Mouse (Mus musculus): Measurements from ENCODE around the gene Zswim7.
"Not testable (repeated sequence)": the region's sequence is repeated elsewhere in the genome, so short reads cannot be mapped to it uniquely, and the experiment has no call there.

Zswim7 gene

DNA sequence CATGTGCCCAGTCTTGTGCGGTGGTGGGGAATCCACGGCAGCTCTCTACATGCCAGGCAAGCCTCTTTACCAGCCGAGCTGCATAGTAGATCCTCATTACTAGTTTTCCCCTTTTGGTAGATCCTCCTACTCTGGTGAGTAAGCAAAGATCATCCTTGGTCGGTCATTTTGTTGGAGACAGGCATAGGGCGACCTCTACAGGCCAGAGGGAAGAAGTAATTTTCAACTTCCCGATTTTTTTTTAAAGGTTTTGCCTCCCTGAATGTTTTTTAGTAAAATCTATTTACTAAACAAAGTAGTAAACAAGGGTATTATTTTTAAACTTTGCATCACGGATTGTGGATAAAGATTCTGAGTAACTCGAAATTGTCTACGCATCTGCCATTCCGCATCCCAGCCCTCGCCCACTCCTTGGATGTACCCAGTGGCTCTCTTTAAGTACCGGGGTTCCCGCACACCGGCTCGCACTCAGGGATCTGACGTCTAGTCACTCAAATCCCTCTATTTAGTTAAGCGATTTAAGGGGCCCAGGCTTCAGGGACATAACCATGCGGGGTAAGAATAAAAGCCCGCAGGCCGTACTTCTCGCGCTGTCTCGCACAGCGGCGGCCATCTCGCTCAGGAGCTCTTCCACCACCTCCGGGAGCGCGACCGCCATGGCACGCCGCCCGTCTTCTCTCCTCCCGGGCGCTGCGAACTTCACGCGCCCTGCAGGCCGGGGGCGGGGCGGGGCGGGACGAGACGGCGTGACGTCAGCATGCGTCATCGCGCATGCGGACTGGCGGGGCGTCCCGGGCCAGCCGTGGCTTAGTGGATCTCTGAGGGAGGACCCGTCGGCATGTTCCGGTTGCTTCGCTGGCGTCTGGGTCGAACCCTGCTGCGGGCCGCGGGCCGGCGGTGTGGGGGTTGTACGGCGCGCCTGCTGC lies at the start of gene Zswim7, which contains the start of gene Ttc19:
Zswim7 (minus strand) TSS at position 701 of the 926 bp plus-strand sequence.
Ttc19 (plus strand) TSS at position 799 of the 926 bp plus-strand sequence.
- peak; percentile 92 for DNase-seq (ENCODE audit: low read depth, low spot score)

DNA sequence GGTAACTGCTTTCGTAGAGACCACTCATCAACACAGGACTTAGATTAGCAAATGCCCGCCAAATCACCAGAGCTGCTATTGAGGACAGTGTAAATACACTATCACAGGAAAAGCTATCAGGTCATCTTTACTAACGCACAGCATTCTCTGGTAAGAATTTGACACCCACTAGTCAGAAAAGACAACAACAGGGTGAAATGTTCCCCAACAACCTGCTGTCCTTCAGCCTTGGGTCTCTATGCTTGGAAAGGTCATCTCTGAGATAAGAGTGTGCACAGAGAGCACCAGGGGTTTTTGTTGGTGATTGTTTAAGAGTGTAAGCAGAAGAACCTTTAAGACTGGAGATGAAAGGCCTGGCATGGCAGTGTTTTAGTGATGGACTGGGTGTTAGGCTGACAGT lies 42.5 kb upstream of the Zswim7 start:
- no peak for DNase-seq (ENCODE audit: low read depth, low spot score)

DNA sequence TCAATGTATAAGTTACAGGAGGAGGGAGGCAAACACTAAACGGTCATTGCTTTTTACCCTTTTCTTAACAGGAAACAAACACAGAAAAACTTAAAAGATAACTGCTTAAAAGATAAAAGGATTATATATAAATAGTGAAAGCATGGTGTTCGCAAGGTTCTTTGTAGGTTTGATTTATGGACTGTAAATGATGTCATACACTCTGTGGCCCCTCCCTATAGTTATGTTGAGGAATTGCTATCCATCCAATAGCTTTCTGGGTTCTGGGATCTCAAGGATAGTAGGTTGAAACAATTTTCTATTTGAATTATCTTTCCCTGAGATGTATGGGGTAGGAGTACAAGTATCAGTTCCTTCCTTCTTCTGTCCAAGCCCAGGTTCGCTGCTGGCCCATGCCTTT lies 38.9 kb upstream of the Zswim7 start:
- DNase-seq (ENCODE audit: low read depth, low spot score), result no peak

DNA sequence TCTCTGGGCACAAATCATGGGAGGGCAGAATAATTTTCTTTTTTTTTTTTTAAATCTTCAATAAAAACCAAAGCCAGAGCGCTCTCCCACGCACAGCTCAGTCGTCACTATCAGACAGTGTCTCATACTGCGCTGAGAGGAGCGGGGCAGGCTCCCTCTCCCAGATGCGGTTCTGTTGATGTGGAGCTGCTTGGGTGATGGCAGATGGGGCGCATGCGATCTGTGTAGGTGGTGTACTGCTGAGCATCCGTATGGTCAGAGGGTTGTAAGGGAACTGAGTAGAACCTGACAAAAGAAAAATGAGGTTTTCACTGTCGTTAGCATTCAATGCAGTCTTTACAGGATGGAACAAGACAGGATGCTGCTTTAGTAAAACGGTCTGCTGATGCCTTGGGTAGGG lies 36.6 kb upstream of the Zswim7 start:
- DNase-seq (ENCODE audit: low read depth, low spot score), result no peak

DNA sequence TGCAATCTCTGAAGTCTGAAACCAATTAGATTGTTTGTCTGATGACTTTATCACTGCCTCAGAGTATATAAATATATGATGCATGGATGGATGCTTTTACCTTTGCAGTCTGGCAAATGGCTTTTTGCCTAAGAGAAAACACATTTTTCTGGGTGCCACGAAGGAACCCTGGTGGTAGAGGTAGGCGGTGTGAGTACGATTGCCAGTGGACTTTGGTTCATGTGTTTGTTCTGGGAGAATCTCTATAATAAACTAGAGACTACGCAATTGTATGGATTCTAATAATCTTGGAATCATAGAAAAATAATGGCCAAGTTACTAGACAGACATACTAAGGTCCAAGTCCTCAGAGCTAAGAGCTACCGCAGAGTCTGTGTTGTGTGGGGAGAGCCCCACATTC lies 33.8 kb upstream of the Zswim7 start:
- DNase-seq (ENCODE audit: low read depth, low spot score), result no peak

DNA sequence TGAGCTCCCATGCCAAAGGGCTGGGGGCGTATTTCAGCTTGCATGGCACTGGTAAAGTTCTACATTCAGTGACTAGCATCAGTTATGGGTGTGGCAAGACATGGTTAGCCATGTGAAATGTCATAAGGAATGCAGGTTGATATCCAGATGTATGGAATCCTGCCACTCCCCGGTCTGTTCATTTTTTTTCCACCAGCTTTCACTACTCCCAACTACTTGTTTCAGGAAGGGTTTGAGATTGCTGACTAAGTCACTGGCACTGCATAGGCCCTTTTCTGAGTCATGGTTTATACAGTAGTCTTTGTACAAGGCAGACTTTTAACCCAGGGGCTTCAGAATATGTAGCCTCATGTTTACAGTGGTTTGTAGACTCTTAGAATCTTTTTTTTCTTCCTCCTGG lies 28.1 kb upstream of the Zswim7 start:
- DNase-seq (ENCODE audit: low read depth, low spot score), result no peak

DNA sequence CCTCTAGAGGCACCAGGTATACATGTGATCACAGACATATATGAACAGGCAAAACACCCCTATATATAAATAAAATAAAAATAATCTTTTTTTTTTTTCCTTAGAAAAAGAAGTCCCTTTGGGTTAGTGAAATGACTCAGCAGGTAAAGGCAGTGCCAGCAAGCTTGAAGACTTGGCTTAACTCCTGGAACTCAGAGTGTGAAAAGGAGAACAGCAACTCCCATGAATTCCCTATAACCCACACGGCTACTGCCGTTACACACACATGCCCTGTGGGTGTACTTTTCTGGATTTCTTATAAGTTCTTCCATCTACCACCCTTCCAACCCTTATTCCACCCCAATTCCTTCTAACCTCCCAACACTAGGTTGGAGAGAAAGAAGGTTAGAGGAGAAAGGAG lies 24.7 kb upstream of the Zswim7 start:
- peak; percentile 42 for DNase-seq (ENCODE audit: low read depth, low spot score)

DNA sequence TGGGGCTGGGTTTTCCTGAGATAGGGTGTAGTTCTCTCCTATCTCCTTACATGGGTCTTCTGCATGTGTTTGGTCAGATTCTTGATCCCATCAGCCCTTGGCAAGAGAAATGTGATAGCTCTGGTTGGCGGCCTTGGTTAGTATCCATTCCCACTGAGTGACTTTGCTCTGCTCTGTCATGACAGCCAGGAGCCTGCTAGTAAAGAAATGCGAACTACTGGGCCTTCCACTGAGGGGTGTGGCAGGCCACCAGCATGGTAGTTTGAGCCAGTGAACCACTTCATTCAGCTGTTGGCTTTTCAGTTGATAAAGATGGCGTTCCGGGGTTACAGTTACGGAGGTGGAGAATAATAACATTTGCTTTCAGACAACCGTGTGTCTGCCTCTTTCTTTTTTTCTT lies 17.7 kb upstream of the Zswim7 start:
- peak; percentile 25 for DNase-seq (ENCODE audit: low read depth, low spot score)

DNA sequence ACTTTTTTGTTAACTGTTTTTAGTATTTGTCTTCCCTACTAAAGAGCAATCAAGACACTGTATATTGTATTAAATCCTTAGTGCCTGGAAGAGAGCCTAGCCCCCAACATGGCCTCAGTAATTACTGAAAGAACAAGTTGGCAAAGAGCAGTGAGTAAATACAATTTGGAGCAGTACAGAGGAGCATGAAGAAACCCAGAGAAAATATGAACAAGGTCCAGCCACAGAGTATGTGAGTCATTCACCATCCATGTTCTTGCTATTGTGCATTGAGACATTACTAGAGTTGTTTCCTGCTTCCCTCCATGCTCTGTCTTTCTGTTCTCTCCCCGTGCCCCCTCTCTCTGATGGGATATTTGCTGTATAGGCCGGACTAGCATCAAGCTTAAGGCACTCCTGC lies 12.9 kb upstream of the Zswim7 start:
- no peak for DNase-seq (ENCODE audit: low read depth, low spot score)

DNA sequence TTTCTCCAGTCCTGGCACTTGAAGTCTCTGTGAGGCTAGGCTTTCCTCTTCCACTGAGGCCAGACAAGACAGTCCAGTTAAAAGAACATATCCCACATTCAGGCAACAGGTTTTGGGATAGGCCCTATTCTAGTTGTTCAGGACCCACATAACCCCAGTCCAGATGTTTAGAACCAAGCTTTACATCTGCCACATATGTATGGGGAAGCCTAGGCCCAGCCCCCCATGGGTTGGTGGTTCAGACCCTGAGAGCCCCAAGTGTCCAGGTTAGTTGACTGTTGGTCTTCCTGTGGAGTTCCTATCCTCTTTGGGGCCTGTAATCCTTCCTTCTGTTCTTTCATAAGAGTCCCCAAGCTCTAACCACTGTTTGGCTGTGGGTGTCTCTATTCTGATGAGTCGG lies 6.5 kb upstream of the Zswim7 start:
- no peak for DNase-seq (ENCODE audit: low read depth, low spot score)

DNA sequence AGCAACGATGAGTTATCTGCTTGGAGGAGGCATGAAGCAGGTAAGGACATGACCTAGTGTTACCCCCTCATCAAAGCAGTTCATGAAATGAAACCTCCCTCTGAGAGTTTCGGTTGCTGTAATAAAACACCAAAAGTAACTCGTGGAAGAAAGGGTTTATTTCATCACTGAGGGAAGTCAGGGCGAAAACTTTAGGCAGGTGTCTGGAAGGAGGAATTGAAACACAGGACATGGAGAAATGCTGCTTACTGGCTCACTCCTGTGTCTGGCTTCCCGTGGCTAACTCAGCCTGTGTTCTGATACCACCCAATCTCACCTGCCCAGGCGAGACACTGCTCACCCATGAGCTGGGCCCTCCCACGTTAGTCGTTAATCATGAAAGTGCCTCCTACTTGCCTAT lies 3.8 kb upstream of the Zswim7 start:
- DNase-seq (ENCODE audit: low read depth, low spot score), result no peak

DNA sequence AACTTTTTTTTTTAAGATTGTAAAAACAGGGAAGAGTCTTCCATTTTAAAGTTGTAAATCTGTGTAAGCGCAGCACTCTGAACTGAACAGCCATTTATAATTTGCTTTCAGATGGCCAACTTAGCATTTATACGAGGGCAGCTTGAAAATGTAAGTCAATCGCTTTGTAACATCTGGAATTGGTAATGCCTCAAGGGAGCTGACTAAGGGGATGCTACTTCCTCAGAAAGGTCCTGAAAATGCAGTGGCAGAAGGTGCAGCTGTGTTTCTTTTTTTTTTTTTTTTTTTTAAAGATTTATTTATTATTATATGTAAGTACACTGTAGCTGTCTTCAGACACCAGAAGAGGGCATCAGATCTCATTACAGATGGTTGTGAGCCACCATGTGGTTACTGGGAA lies 2.8 kb upstream of the Zswim7 start:
- DNase-seq (ENCODE audit: low read depth, low spot score), result not testable (repeated sequence)

DNA sequence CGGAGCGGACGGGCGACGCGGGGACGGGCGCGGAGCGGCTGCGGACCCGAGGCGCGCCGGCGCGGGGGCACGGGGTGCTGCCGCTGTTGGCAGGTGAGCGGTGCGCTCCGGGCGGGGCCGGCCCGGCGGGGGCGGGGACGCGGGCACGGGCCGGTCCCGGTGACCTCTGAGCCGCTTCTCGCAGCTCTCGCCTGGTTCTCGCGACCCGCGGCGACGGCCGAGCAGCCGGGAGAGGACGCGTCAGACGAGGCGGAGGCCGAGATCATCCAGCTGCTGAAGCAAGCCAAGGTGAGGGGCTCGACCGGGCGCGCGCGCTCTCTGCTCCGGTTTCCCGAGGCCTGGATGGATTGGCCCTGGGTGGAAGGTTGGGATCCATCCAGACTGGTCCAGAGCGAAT lies 424 bp upstream of the Zswim7 start:
- peak; percentile 73 for DNase-seq (ENCODE audit: low read depth, low spot score)

DNA sequence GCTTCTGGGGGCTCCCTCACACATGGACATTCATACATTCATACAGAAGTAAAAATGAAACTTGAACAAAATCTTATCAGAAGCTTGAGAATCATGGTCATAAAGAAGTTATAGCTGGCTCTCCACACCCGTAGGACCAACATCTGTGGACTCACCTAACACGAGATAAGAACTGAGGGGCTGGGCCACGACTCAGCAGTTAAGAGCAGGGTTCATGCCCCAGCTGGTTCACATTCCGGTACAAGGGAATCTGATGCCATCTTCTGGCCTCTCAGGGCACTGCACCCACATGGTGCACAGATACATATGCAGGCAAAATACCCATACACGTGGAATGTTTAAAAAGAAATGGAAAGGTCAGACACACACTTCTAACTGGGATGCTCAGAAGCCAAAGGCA lies 3.1 kb downstream of the Zswim7 start:
- peak; percentile 18 for DNase-seq (ENCODE audit: low read depth, low spot score)

DNA sequence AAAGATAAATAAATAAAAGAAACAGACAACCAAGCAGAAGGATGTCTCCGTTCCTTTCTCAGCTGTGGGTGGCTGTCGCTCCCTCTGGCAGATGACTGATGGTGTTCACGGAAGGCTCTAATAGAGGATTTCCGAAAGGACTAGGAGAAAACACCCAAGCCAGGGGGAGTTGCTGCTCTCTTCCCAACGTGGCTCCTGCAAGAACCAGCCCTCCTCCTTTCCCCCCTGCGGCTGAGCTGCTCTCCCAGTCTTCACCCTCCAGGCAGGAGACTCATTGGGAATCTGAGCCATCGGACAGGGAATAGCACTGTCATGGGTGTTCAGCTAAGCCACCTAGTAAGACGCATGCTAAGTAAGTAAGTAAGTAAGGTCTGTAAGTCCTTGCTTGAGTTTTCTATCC lies 4.1 kb downstream of the Zswim7 start:
- DNase-seq (ENCODE audit: low read depth, low spot score), result no peak

DNA sequence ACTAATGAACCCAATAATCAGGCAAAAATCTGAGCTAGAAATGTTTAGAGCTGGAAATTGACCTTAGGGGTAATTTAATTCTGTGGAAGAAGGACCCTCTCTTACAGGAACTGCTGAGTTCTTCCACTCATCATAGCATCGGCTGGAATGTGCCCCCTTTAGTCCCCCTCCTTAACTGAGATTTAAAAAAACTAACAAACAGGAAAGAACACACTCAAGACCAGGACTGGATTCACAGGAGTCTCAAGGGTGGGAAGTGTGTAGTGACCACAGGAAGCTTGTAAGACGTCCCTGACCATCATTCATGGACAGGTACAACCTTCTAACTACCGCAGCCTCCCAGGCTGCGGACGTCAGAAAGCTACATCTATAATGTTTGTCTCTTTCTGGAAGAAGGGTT lies 10.3 kb downstream of the Zswim7 start:
- DNase-seq (ENCODE audit: low read depth, low spot score), result no peak

DNA sequence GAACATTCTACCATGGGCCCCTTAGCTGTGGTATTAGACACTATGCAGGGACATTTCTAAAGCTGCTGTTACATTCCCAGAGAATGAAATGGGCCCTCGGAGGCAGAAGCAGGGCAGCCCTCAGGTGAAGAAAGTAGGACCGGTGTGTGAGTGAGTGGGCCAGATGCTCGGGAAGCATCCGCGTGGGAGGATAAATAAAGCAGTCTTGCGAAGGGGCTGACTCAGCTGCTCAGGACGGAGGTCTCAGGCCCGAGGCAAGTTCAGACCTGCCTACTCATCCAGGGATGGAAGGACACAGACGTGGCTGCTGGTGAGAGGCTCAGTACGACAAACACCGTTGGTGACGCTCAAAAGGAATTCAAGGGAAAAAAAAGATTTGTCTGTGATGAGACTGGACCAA lies 12.1 kb downstream of the Zswim7 start:
- no peak for DNase-seq (ENCODE audit: low read depth, low spot score)

DNA sequence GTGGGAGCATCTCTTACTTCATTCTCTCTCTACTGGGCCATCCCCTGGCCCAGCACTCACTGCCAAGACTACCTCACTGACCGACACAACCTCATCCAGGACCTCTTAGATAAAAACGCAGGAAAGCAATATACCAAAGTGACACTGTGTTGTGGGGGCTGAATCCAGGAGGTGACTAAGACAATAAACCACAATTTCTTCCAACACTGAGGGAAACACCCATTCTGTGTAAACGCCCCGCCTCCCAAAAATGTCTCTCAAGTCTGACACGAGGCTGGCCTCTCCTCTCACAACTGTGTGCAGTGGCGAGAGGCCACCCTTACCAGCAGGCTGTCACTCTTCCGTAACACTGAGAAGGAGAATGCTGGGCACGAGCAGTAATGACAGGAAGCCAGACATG lies 12.8 kb downstream of the Zswim7 start:
- DNase-seq (ENCODE audit: low read depth, low spot score), result no peak

DNA sequence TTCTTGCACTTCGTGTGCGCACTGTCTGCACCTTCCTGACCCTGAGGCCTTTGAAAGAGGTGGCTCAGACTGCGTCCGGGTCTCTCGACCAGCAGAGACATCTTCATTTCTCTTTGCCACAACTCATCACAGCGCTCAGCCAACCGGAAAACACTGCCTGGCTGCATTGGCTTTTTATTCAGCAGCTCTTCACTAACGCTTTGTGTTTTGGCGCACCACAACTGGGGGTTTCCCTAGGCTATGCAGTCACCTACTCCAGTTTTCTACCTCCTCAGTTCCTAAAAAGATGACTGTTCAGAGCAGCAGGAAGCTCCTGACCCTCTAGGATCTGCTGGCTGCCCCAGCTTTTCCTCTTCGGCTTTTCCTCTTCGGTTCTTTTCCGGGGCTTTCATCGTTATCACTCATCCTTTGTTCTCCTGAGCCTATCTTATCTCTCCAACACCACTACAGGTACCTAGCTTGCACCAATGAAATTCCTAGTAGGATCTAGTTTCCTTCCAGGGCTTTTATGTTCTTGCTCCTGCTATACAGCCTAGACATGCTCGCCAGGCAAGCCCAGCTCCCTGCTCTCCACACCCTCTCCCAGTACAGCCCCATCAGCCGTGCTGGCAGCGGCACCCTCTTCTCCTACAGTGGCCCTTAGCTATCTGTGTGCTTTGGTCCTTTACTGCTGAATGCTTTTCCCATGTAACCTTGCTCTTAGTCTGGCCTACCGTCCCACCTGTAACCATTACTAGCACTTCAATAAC lies 14.5 kb downstream of the Zswim7 start:
- no peak for DNase-seq (ENCODE audit: low read depth, low spot score)

DNA sequence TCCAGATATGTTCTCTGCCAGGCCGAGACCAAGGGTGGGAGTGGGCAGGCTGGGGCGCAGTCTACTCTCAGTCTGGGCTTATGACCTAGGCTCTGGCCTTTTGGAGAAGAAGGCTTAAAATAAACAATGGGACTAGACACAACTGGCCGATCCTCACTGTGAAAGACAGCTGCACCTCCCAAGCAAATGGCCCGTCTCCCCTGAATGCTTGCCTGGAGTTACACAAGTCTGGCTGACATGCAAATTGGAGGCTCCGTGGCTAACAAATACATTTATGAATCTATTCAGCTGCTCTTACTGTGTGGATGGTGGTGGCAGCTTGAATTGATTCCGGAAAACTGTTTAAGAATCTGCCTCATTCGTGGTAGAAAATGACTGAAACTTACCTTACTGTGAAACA lies 15.5 kb downstream of the Zswim7 start:
- no peak for DNase-seq (ENCODE audit: low read depth, low spot score)

DNA sequence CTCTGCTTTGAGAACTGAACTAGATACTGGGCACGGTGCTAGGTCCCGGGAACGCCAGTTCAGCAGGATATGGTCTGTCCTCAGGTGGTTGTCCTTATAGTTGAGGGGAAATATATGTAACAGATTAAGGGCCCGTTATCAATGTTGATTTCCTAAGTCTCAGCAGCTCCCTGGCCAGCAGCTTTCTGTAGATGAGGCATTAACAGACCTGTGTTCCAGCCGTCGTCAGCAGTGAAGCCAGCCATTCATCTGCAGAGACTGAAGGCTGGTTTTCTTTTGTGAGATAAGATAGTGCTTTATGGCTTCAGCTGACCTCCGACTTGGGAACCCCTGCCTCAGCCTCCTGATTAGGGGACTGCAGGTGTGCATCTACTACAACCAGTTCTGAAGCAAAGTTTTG lies 17.2 kb downstream of the Zswim7 start:
- DNase-seq (ENCODE audit: low read depth, low spot score), result no peak

DNA sequence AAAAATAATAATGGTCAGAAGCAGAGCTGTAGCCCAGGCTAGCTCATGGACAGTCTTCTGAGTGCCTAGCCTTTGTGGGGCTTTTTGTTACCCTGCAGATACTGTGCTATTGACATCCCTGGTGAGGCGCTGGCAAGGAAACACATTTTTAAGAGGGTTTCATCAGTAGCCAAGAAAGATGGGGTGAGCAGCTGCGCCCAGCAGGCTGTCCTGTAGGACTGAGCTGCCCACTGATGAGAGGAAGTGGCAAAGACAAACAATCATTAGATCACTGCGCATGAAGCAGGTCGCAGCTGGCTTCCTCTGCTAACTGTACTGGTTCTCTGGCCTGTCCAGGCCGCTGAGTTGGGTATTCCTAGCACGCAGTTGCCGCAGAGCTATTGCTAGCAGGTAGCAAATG lies 17.6 kb downstream of the Zswim7 start:
- no peak for DNase-seq (ENCODE audit: low read depth, low spot score)

DNA sequence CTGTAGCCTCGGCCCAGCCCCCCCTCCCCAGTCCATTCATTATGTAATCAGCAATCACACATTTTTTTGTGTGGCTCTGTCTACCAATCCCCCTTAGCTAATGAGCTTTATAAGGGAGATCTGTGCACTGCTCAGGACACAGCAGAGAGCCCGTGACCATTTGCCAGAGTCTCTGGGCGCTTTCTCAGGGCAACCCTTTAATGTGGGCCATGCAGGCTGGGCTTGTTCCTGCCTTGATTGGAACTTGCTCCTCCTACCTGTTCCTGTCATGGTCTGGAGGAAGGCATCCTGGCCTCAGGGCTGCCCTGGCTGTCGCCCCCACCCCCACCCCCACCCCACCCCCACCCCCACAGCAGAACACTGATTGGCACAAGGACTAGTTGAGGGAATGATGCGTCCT lies 22.0 kb downstream of the Zswim7 start:
- DNase-seq (ENCODE audit: low read depth, low spot score), result no peak

Measured in skeletal muscle tissue, adult 2 months (tissue).